Mouse (Mus musculus): ENCODE data around the gene Slit1. TPM values are rescaled to one million over a fixed set of nuclear protein-coding genes. Genes with fewer than 3 reads are reported as not detected.
A peak's percentile ranks its signal among the peaks of the same experiment; 100 is the strongest.

Slit1 gene
- polyA plus RNA-seq, 1 experiment from 2014 or later = 3.2 TPM

DNA sequence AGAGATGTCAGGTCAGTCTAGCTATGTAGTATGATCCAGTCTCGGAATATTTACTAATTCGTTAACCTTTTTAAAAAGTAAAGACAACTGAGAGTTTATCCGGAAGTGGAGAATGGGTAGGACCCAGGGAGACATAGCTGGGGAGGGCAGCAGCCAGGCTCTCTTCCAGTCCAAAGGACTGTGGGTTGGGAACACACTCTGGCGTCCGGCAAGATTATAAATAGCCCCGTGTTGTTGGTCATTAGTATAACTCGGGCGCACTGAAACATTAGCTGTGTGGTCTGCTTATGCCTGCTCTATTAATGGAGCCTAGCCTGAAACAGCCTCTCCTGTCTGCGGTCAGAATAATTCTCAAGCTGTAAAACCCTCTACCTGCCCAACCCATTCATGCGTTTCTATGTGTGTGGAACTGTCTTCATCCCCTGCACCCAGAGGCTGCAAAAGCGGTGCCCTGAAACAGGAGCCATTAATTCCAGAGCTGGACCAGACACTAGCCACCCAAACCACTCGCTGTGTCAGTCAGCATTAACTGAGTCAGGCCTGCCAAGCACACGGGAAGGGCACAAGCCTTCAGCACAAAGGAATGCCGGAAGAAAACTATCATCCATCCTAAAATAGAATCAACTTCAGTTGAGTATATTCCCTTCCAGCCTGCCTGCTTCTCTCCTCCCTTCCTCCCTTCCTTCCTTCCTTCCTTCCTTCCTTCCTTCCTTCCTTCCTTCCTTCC lies 122.9 kb downstream of the Slit1 start:
- DNase-seq (ENCODE audit: low spot score) (no peak), ATAC-seq (replicated peaks; ENCODE audit: low FRiP score, low read depth) (no peak)
- no peaks in the 10 kb centered on the region for H3K36me3 ChIP-seq (ENCODE audit: insufficient read depth, low read length)
- no peak overlapping the region for H3K4me3 ChIP-seq (replicated peaks; ENCODE audit: low read depth, low read length)
- no peaks in the 10 kb centered on the region for H3K4me1 ChIP-seq (replicated peaks; ENCODE audit: insufficient read depth, low read length)
- 64% methylated on average over 14 of the region's 14 CpGs for WGBS
- no peak overlapping the region for H3K4me2 ChIP-seq (ENCODE audit: low read length)
- no peak overlapping the region for H3K9ac ChIP-seq (ENCODE audit: low read depth, low read length)
- H3K27me3 ChIP-seq (ENCODE audit: insufficient read depth, low read length) = no peaks in the 10 kb centered on the region
- H3K27ac ChIP-seq = no peak overlapping the region
- H3K9me3 ChIP-seq (replicated peaks; ENCODE audit: low read length) = no peaks in the 10 kb centered on the region
- no peak for TF ChIP-seq CTCF (IDR thresholded peaks at IDR 0.05; ENCODE audit: low read depth)

DNA sequence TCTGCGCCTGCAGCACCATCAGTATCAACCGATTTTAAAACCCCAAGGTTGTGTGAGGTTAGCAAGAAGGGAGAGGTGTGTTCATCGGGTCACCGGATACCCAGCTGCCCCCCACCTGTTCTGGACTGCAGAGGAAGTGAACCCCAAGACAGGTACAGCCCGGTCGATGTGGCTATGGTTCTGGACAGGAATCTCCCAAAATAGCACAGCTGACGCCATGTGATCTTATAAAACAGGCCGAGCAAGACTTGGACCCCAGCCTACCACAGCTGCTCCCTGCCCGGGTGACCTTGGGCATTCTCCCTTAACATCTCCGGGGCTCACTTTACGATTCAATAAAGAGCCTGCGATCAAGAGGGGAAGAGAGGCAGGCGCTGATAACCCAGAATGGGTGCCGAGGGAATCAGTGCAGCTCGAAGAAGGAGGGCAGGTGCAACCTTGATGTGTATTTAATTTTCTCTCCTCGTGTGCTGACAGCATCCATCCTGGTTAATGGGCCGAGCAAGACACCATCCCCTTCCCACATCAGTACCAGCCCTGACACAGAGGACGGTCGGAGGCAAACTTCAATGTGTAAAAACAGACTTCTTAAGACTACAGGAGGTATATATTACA lies 124.6 kb downstream of the Slit1 start:
- ATAC-seq (replicated peaks; ENCODE audit: low FRiP score, low read depth) (0 out of 2 replicates have a peak, but pooled peaks have one; percentile 17), DNase-seq (ENCODE audit: low spot score) (peak; percentile 22)
- H3K27me3 ChIP-seq (ENCODE audit: insufficient read depth, low read length) = no peaks in the 10 kb centered on the region
- TF ChIP-seq CTCF (IDR thresholded peaks at IDR 0.05; ENCODE audit: low read depth) = no peak
- no peaks in the 10 kb centered on the region for H3K36me3 ChIP-seq (ENCODE audit: insufficient read depth, low read length)
- no peak overlapping the region for H3K27ac ChIP-seq
- no peak overlapping the region for H3K9ac ChIP-seq (ENCODE audit: low read depth, low read length)
- H3K4me1 ChIP-seq (replicated peaks; ENCODE audit: insufficient read depth, low read length) = no peaks in the 10 kb centered on the region
- H3K4me3 ChIP-seq (replicated peaks; ENCODE audit: low read depth, low read length) = no peak overlapping the region
- WGBS = 33% methylated on average over 19 of the region's 19 CpGs
- H3K9me3 ChIP-seq (replicated peaks; ENCODE audit: low read length) = no peaks in the 10 kb centered on the region
- no peak overlapping the region for H3K4me2 ChIP-seq (ENCODE audit: low read length)

DNA sequence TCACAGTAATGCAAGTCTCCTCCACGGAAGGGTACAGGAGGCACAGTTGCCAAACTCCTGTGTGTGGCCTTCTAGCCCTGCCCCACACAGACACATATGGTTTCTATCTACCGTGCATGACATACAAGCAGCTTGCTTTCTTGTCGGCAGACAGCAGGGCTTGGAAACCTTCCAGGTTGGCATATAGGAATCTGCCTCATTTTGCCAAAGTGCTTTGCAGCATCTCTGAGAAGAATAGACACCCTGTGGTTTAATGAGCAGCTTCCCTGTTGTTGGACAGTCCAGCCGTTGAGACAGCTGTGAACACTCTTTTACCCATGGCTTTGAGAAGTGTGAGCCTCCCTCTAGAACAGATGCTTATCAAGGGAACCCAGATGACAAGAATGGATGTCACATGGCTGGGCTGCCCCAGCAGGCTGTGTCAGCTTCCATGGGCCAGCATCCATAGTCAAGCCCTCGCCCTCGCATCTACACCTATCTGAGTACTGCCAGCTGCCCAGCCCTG lies 125.3 kb downstream of the Slit1 start:
- no peak for ATAC-seq (replicated peaks; ENCODE audit: low FRiP score, low read depth)
- WGBS = 43% methylated on average over 6 of the region's 6 CpGs
- H3K27me3 ChIP-seq (ENCODE audit: insufficient read depth, low read length) = no peaks in the 10 kb centered on the region
- no peaks in the 10 kb centered on the region for H3K9me3 ChIP-seq (replicated peaks; ENCODE audit: low read length)
- H3K27ac ChIP-seq = no peak overlapping the region
- H3K4me2 ChIP-seq (ENCODE audit: low read length) = no peak overlapping the region
- TF ChIP-seq CTCF (IDR thresholded peaks at IDR 0.05; ENCODE audit: low read depth) = no peak
- DNase-seq (ENCODE audit: low spot score) = no peak
- no peaks in the 10 kb centered on the region for H3K4me1 ChIP-seq (replicated peaks; ENCODE audit: insufficient read depth, low read length)
- no peak overlapping the region for H3K4me3 ChIP-seq (replicated peaks; ENCODE audit: low read depth, low read length)
- no peak overlapping the region for H3K9ac ChIP-seq (ENCODE audit: low read depth, low read length)
- H3K36me3 ChIP-seq (ENCODE audit: insufficient read depth, low read length) = no peaks in the 10 kb centered on the region

DNA sequence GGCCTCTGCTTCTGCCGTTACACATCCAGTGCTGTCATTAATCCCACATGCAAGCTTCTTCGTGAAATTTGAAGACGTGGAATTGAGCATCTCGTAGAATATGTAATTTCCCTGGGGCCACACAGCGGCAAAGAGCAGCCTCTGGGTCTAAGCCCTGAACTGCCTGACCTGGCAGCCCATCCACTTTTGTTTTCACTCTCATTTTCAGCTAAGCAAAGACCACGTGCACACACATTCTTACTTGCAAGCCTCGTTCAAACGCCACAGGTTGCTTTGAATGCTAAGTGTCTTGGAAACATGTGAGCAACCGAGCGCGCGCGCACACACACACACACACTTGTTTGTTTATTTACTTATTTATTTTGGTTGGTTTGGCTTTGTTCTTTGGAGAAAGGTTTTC lies 126.4 kb downstream of the Slit1 start:
- Histone ChIP-seq H3K9ac (ENCODE audit: low read depth, low read length) (no peak overlapping the region), H3K4me2 (ENCODE audit: low read length) (no peak overlapping the region), H3K9me3 (replicated peaks; ENCODE audit: low read length) (no peaks in the 10 kb centered on the region), H3K27me3 (ENCODE audit: insufficient read depth, low read length) (no peaks in the 10 kb centered on the region), H3K4me1 (replicated peaks; ENCODE audit: insufficient read depth, low read length) (no peaks in the 10 kb centered on the region), H3K4me3 (replicated peaks; ENCODE audit: low read depth, low read length) (no peak overlapping the region), H3K27ac (no peak overlapping the region), H3K36me3 (ENCODE audit: insufficient read depth, low read length) (no peaks in the 10 kb centered on the region)
- TF ChIP-seq CTCF (IDR thresholded peaks at IDR 0.05; ENCODE audit: low read depth) = no peak
- ATAC-seq (replicated peaks; ENCODE audit: low FRiP score, low read depth) = no peak
- 82% methylated on average over 13 of the region's 13 CpGs for WGBS
- no peak for DNase-seq (ENCODE audit: low spot score)

DNA sequence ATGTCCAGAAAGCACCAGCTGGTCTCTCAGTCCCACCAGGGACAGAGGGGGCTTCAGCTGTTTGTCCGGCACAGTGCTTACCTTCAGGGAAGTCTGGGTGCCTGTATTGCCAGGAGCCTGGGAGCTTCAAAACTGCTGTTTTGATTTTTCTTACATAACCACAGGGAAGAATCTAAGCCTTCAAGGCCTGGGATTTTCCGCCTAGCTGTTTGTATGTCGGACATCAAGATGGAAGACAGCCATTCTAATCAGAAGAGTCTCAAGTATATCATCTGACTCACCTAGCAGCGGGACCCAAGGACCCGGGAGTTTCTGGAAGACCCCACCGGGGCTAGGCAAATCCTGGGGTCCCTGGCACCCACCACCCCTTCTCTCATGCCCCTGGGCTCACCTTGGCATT lies 127.2 kb downstream of the Slit1 start:
- no peaks in the 10 kb centered on the region for H3K36me3 ChIP-seq (ENCODE audit: insufficient read depth, low read length)
- H3K27ac ChIP-seq = no peak overlapping the region
- H3K9ac ChIP-seq (ENCODE audit: low read depth, low read length) = no peak overlapping the region
- H3K9me3 ChIP-seq (replicated peaks; ENCODE audit: low read length) = no peaks in the 10 kb centered on the region
- no peak overlapping the region for H3K4me3 ChIP-seq (replicated peaks; ENCODE audit: low read depth, low read length)
- no peak for TF ChIP-seq CTCF (IDR thresholded peaks at IDR 0.05; ENCODE audit: low read depth)
- H3K27me3 ChIP-seq (ENCODE audit: insufficient read depth, low read length) = no peaks in the 10 kb centered on the region
- WGBS = 87% methylated on average over 6 of the region's 6 CpGs
- H3K4me2 ChIP-seq (ENCODE audit: low read length) = no peak overlapping the region
- no peaks in the 10 kb centered on the region for H3K4me1 ChIP-seq (replicated peaks; ENCODE audit: insufficient read depth, low read length)
- DNase-seq (ENCODE audit: low spot score) (no peak), ATAC-seq (replicated peaks; ENCODE audit: low FRiP score, low read depth) (no peak)

DNA sequence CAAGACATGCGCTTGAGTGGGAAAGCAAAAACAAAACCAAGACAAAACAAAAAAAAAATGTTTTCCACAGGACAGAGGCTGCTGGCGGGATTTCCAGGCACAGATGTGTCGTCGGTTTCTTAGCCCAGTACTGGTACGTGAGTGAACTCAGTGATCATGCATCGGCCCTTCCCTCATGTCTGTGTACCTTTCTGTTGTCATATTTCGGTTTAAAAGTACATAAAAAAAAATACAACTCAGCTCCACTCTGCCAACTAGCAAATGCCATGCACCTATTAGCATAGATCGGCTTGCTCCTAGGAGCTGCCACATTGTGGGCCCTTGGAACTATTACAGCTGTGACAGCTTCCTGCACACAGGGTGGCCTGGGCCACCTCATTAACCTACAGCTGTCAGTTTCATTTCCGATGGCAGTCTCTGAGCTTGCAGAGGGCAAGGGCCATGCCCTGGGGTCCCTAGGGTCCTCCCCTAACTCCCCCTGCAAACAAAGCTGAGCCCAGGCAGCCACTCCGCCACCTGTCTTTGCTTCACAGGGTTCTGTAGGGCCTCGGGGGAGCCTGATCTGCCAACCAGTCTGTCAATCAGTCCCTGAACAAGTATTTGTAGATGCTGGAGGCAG lies 127.8 kb downstream of the Slit1 start:
- Histone ChIP-seq H3K9ac (ENCODE audit: low read depth, low read length) (no peak overlapping the region), H3K9me3 (replicated peaks; ENCODE audit: low read length) (no peaks in the 10 kb centered on the region), H3K27ac (no peak overlapping the region), H3K4me3 (replicated peaks; ENCODE audit: low read depth, low read length) (no peak overlapping the region), H3K4me2 (ENCODE audit: low read length) (no peak overlapping the region), H3K36me3 (ENCODE audit: insufficient read depth, low read length) (no peaks in the 10 kb centered on the region), H3K4me1 (replicated peaks; ENCODE audit: insufficient read depth, low read length) (no peaks in the 10 kb centered on the region), H3K27me3 (ENCODE audit: insufficient read depth, low read length) (no peaks in the 10 kb centered on the region)
- DNase-seq (ENCODE audit: low spot score) (no peak), ATAC-seq (replicated peaks; ENCODE audit: low FRiP score, low read depth) (no peak)
- no peak for TF ChIP-seq CTCF (IDR thresholded peaks at IDR 0.05; ENCODE audit: low read depth)
- 52% methylated on average over 11 of the region's 11 CpGs for WGBS
